Mouse (Mus musculus) CD4-positive helper T cell, adult 2 months (primary cell): ENCODE measurements around the gene Hhex.

Experiments
- DNase-seq: peaks from one replicate; pipeline ENCODE4 v3.0.0-alpha.2; 2012; ENCODE audit warnings: low read depth, missing footprints, low spot score

The Hhex gene

GRCm38 (mm10) chr19:37449246-37449645, 14.6 kb downstream of the Hhex start:
- DNase-seq = no peak

GRCm38 (mm10) chr19:37455528-37455927, 20.9 kb downstream of the Hhex start:
- DNase-seq = no peak

GRCm38 (mm10) chr19:37455961-37456360, 21.4 kb downstream of the Hhex start:
- DNase-seq = no peak

- no peak for DNase-seq
These were observed 23.4 kb downstream of the Hhex start for GRCm38 (mm10) chr19:37458013-37458412.

- no peak for DNase-seq
These were observed 31.8 kb downstream of the Hhex start for GRCm38 (mm10) chr19:37466403-37466802.

GRCm38 (mm10) chr19:37466978-37467377, 32.4 kb downstream of the Hhex start:
- no peak for DNase-seq

- DNase-seq = no peak
These were observed 34.4 kb downstream of the Hhex start for GRCm38 (mm10) chr19:37468841-37469566.

GRCm38 (mm10) chr19:37471680-37472079, 37.1 kb downstream of the Hhex start:
- DNase-seq = no peak

GRCm38 (mm10) chr19:37472589-37472988, 38.0 kb downstream of the Hhex start:
- no peak for DNase-seq

- no peak for DNase-seq
These were observed 47.1 kb downstream of the Hhex start for GRCm38 (mm10) chr19:37481704-37482103.

GRCm38 (mm10) chr19:37482556-37483187, 48.1 kb downstream of the Hhex start:
- no peak for DNase-seq

GRCm38 (mm10) chr19:37484787-37485186, 50.2 kb downstream of the Hhex start:
- DNase-seq = no peak

GRCm38 (mm10) chr19:37486801-37487200, 52.2 kb downstream of the Hhex start:
- DNase-seq = no peak

GRCm38 (mm10) chr19:37487811-37488475, 53.3 kb downstream of the Hhex start:
- DNase-seq = no peak

- no peak for DNase-seq
These were observed 54.1 kb downstream of the Hhex start for GRCm38 (mm10) chr19:37488608-37489262.
